Mouse (Mus musculus) midbrain, embryonic 10.5 days (tissue): ENCODE results near the gene L1td1. TPM values are rescaled to one million over a fixed set of nuclear protein-coding genes. Genes with fewer than 3 reads are reported as not detected.
A peak's percentile ranks its signal among the peaks of the same experiment; 100 is the strongest.
"Not testable (repeated sequence)": the region's sequence is repeated elsewhere in the genome, so short reads cannot be mapped to it uniquely, and the experiment has no call there.

Experiments
- DNase-seq: peaks from one replicate; pipeline ENCODE4 v3.0.0-alpha.2; 2017; ENCODE audit warnings: low spot score
- H3K27ac ChIP-seq: fragments of 300-500 bp; sonication (generic); replicated peaks from 2 replicates; pipeline ENCODE4 v1.5.1; 2016; ENCODE audit warnings: mild to moderate bottlenecking
- H3K27me3 ChIP-seq: fragments of 300-500 bp; sonication (generic); 2 replicates; pipeline ENCODE4 v1.6.1; 2016; ENCODE audit warnings: low read depth, mild to moderate bottlenecking; ENCODE audit not compliant: poor library complexity, severe bottlenecking
- H3K36me3 ChIP-seq: fragments of 300-500 bp; sonication (generic); 2 replicates; pipeline ENCODE4 v1.6.1; 2016; ENCODE audit warnings: mild to moderate bottlenecking, moderate library complexity
- H3K4me1 ChIP-seq: fragments of 300-500 bp; sonication (generic); 2 replicates; pipeline ENCODE4 v1.6.1; 2016
- H3K4me3 ChIP-seq: fragments of 300-500 bp; sonication (generic); 2 replicates; pipeline ENCODE4 v1.5.1; 2016; ENCODE audit warnings: mild to moderate bottlenecking, moderate library complexity
- H3K9me3 ChIP-seq: fragments of 300-500 bp; sonication (generic); replicated peaks from 2 replicates; pipeline ENCODE4 v1.6.1; 2016; ENCODE audit warnings: mild to moderate bottlenecking
- WGBS: fragments of 180-500 bp; shearing (Covaris S2); methylation state at CpG from one replicate; pipeline ENCODE4 v1.1.7; 2016; 5-methylcytosine and 5-hydroxymethylcytosine counted together
- polyA plus RNA-seq: library from polyadenylated mRNA; unstranded; fragments of >200 nt; fragmentation: Nextera tagmentation; extraction: Ambion mirVana; gene quantifications from 2 replicates; pipeline ENCODE4 v1.2.1, GENCODE M21; 2016

Gene L1td1
- polyA plus RNA-seq, 1 experiment from 2014 or later, result 0.10 TPM

DNA sequence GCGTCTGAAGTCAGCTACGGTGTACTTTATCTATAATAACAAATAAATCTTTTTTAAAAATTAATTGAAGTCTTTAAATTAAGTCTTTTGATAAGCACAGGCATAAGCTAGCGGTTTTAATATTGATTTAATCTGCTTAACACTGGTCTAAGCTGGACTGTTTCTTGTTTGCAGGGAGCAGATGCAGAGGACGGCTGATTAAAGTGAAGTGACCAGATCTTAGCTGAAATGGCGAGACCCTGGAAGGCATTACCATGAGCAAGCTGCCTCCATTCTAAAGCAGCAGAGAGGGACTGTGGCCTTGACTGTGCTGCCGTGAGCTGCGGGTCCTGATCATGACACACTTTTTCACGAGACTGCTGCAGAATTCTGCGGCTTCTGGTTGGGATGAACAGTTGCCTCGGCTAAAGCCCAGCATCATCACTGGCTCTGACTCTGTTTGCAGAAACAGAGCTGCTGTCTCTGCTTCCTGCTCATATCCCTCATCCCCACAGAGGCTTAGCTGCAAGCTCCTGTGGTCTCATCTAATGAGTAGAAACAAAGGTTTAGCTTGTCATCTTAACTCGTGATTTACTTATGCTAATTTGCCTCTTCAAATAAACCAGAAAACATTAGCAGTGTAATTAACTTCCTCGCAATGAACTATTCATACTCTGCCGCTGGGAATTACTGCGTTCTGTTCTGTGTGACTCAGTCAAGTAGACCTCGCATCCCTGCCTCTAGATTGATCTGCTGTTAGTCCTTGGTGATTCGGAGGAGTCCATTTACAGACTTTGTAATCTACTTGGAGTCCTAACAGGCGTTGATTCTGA, 8.6 kb upstream of the L1td1 start:
- Histone ChIP-seq H3K4me1 (no peaks in the 10 kb centered on the region), H3K9me3 (no peaks in the 10 kb centered on the region), H3K27me3 (no peaks in the 10 kb centered on the region), H3K4me3 (no peak overlapping the region), H3K36me3 (no peaks in the 10 kb centered on the region), H3K27ac (no peak overlapping the region)
- 83% methylated on average over 17 of the region's 17 CpGs for WGBS
- DNase-seq, result no peak

- no peak overlapping the region for H3K4me3 ChIP-seq
These were observed 8.0 kb upstream of the L1td1 start for GRCm38 (mm10) chr4:98718547-98718917.

GRCm38 (mm10) chr4:98722454-98722853, 4.1 kb upstream of the L1td1 start:
- no peak overlapping the region for H3K27ac ChIP-seq

More at GRCm38 (mm10) chr4:98718547-98718917, 8.0 kb upstream of the L1td1 start:
- H3K27me3 ChIP-seq, result no peaks in the 10 kb centered on the region
- H3K4me1 ChIP-seq, result no peaks in the 10 kb centered on the region
- DNase-seq, result no peak
- WGBS, result 90% methylated on average over 10 of the region's 10 CpGs
- H3K36me3 ChIP-seq, result no peaks in the 10 kb centered on the region
- no peaks in the 10 kb centered on the region for H3K9me3 ChIP-seq
- no peak overlapping the region for H3K27ac ChIP-seq

DNA sequence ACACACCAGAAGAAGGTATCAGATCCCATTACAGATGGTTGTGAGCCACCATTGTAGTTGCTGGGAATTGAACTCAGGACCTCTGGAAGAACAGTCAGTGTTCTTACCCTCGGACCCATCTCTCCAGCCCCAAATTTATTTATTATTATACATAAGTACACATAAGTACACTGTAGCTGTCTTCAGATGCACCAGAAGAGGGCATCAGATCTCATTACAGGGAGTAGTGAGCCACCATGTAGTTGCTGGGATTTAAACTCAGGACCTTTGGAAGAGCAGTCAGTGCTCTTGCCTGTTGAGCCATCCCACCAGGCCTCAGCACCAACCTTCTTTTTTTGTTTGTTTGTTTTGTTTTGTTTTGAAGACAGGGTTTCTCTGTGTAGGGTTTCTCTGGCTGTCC, 1.9 kb upstream of the L1td1 start:
- 86% methylated on average over 1 of the region's 1 CpGs for WGBS
- not testable (repeated sequence) for H3K36me3 ChIP-seq, H3K27ac ChIP-seq, DNase-seq, H3K4me3 ChIP-seq, H3K9me3 ChIP-seq
- H3K27me3 ChIP-seq, result peaks cover 44% of the 10 kb centered on the region
- peaks cover 23% of the 10 kb centered on the region for H3K4me1 ChIP-seq

More at GRCm38 (mm10) chr4:98722454-98722853, 4.1 kb upstream of the L1td1 start:
- DNase-seq, result peak; percentile 72
- H3K9me3 ChIP-seq, result no peaks in the 10 kb centered on the region
- no peaks in the 10 kb centered on the region for H3K36me3 ChIP-seq
- 12% methylated on average over 8 of the region's 8 CpGs for WGBS
- H3K27me3 ChIP-seq, result peaks cover 25% of the 10 kb centered on the region
- H3K4me3 ChIP-seq, result no peak overlapping the region
- peaks cover 11% of the 10 kb centered on the region for H3K4me1 ChIP-seq

- WGBS, result 43% methylated on average over 4 of the region's 4 CpGs
- peaks cover 23% of the 10 kb centered on the region for H3K4me1 ChIP-seq
- no peak for DNase-seq
- H3K27ac ChIP-seq, result no peak overlapping the region
- no peaks in the 10 kb centered on the region for H3K36me3 ChIP-seq
- H3K4me3 ChIP-seq, result no peak overlapping the region
- peaks cover 44% of the 10 kb centered on the region for H3K27me3 ChIP-seq
- H3K9me3 ChIP-seq, result no peaks in the 10 kb centered on the region
These were observed 1.1 kb upstream of the L1td1 start for GRCm38 (mm10) chr4:98725439-98725838.

GRCm38 (mm10) chr4:98727295-98727958, 893 bp downstream of the L1td1 start:
- H3K4me3 ChIP-seq, result peak overlapping the region; percentile 48
- H3K27ac ChIP-seq, result no peak overlapping the region
- H3K36me3 ChIP-seq, result no peaks in the 10 kb centered on the region
- H3K9me3 ChIP-seq, result no peaks in the 10 kb centered on the region
- H3K4me1 ChIP-seq, result peaks cover 23% of the 10 kb centered on the region
- peaks cover 44% of the 10 kb centered on the region for H3K27me3 ChIP-seq
- WGBS, result 2% methylated on average over 21 of the region's 21 CpGs
- peak; percentile 34 for DNase-seq

DNA sequence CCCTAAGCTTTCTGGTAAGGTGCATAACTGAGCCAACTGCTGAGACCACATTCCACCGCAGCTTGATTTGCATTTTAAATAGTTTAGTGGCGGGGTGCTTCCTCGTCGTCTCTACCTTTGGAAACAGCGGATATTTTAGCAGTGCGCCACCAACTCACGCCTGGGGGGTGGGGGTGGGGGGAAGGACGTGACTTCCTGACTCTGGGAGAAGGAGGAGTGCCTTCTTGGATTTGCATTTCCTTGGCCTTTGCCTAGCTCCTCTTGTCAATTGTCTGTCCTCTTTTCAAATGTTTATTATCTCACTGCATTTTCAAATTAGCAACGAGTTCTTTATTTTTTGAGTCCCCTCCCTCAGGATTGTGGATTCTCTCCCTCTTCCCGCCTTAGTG, 1.4 kb downstream of the L1td1 start:
- Histone ChIP-seq H3K27me3 (peaks cover 44% of the 10 kb centered on the region), H3K4me3 (peak overlapping the region; percentile 48), H3K36me3 (no peaks in the 10 kb centered on the region), H3K4me1 (peaks cover 23% of the 10 kb centered on the region), H3K27ac (no peak overlapping the region), H3K9me3 (no peaks in the 10 kb centered on the region)
- WGBS, result 1% methylated on average over 10 of the region's 10 CpGs
- DNase-seq, result no peak

DNA sequence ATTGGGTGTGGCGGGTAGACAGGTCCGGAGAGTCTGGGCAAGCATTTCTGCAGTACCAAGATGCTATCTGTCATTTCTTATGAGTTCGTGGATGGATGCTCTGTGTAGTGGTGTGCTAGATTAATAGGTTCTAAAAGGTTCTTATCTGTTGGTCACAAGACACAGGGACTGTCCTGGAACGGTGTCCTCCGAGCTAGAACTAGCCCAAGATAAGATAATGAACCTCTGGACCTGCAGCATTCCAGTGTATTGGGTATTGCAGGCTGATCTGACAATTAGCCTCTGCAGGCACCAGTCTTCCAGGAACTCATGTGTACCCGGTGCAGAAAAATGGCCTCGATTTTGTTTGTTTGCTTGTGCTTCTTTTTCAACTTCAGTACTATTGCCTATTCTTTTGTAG, 2.2 kb downstream of the L1td1 start:
- Histone ChIP-seq H3K4me1 (peaks cover 23% of the 10 kb centered on the region), H3K4me3 (no peak overlapping the region), H3K36me3 (no peaks in the 10 kb centered on the region), H3K9me3 (no peaks in the 10 kb centered on the region), H3K27ac (no peak overlapping the region), H3K27me3 (peaks cover 44% of the 10 kb centered on the region)
- WGBS, result 60% methylated on average over 7 of the region's 7 CpGs
- DNase-seq, result no peak

GRCm38 (mm10) chr4:98733660-98734059, 7.1 kb downstream of the L1td1 start:
- no peak overlapping the region for H3K4me3 ChIP-seq
- H3K9me3 ChIP-seq, result no peaks in the 10 kb centered on the region
- DNase-seq, result no peak
- H3K27me3 ChIP-seq, result peaks cover 7% of the 10 kb centered on the region
- WGBS, result 95% methylated on average over 16 of the region's 16 CpGs
- no peak overlapping the region for H3K27ac ChIP-seq
- H3K36me3 ChIP-seq, result no peaks in the 10 kb centered on the region
- no peaks in the 10 kb centered on the region for H3K4me1 ChIP-seq

GRCm38 (mm10) chr4:98739753-98740152, 13.2 kb downstream of the L1td1 start:
- Histone ChIP-seq H3K4me3 (no peak overlapping the region), H3K27me3 (no peaks in the 10 kb centered on the region), H3K27ac (no peak overlapping the region), H3K4me1 (peaks cover 4% of the 10 kb centered on the region; the same call in 1 of the 2 replicates), H3K9me3 (no peaks in the 10 kb centered on the region), H3K36me3 (no peaks in the 10 kb centered on the region)
- DNase-seq, result no peak
- WGBS, result 54% methylated on average over 2 of the region's 2 CpGs

- Histone ChIP-seq H3K27me3 (no peaks in the 10 kb centered on the region), H3K4me3 (no peak overlapping the region), H3K9me3 (no peaks in the 10 kb centered on the region), H3K36me3 (no peaks in the 10 kb centered on the region), H3K4me1 (peaks cover 4% of the 10 kb centered on the region; the same call in 1 of the 2 replicates), H3K27ac (peak overlapping the region; percentile 64)
- WGBS, result 88% methylated on average over 3 of the region's 3 CpGs
- DNase-seq, result no peak
These were observed 16.8 kb downstream of the L1td1 start for GRCm38 (mm10) chr4:98743209-98743905.

DNA sequence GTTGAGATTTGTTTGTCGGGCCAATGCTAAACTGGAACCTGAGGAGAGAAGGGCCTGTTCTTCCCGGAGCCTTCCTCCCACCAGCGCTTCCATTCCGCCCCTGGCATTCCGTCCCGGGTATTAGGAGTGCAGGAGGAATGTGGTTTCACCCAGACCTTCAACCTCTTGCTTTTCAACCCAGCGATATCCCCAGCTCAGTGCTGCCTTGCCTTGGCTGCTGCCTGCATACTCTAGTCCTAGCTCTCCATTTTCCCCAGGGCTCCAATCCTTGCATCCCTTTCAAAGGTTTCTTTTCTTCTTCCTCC, 17.3 kb downstream of the L1td1 start:
- peaks cover 4% of the 10 kb centered on the region; the same call in 1 of the 2 replicates for H3K4me1 ChIP-seq
- H3K27me3 ChIP-seq, result no peaks in the 10 kb centered on the region
- H3K4me3 ChIP-seq, result no peak overlapping the region
- peak overlapping the region; percentile 64 for H3K27ac ChIP-seq
- H3K9me3 ChIP-seq, result no peaks in the 10 kb centered on the region
- H3K36me3 ChIP-seq, result no peaks in the 10 kb centered on the region
- 23% methylated on average over 7 of the region's 7 CpGs for WGBS
- DNase-seq, result peak; percentile 43

GRCm38 (mm10) chr4:98754456-98754855, 27.9 kb downstream of the L1td1 start:
- no peak overlapping the region; the same call in 1 of the 2 replicates for H3K27ac ChIP-seq
- DNase-seq, result no peak

More at GRCm38 (mm10) chr4:98754456-98754855, 27.9 kb downstream of the L1td1 start:
- H3K9me3 ChIP-seq, result no peaks in the 10 kb centered on the region
- H3K4me1 ChIP-seq, result peaks cover 30% of the 10 kb centered on the region
- H3K36me3 ChIP-seq, result no peaks in the 10 kb centered on the region
- H3K27me3 ChIP-seq, result no peaks in the 10 kb centered on the region
- WGBS, result 78% methylated on average over 4 of the region's 4 CpGs
- no peak overlapping the region for H3K4me3 ChIP-seq
